Comparison of ENCODE assay signal across 9 mouse cellular contexts in the genomic region with DNA sequence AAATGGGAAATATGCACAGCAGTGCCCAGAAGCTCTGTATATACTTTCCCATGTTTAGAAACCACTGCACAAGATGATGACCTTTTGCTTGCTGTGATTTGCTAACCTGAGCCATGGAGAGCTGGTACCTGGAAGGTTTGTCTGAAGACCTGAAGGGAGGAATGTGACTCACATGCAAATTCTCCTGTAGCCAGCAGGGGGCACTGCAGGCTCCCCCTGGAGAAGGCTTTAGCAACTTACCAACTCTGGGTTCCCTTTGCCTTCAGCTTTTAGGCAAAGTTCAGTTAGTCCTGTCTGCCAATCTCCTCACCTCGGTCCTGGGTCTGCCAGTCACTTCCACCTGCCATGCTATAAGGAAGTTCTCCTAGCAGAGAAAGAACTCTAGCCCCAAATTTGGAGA. TPM values are rescaled to one million over a fixed set of nuclear protein-coding genes. Genes with fewer than 3 reads are reported as not detected.
DNase-seq lines count a peak whose midpoint lies in the region; ATAC-seq lines count a peak whose summit lies in the region.
"Had no signal": no experiment of that assay in that cellular context is flagged by ENCODE, and none has a peak within 500 bp of the region (broad histone marks: within the 10 kb centered on the region; RNA-seq: fewer than 3 reads in every experiment).

No protein-coding gene starts in this region.

- no peak overlapping the region for H3K4me3 ChIP-seq in midbrain, embryonic 11.5 days (ENCODE audit: low read depth, low read length)
- H3K4me3 ChIP-seq in midbrain, embryonic 15.5 days, result no peak overlapping the region
- H3K4me3 ChIP-seq: neural tube, embryonic 12.5 days had no signal

- no peaks in the 10 kb centered on the region for H3K9me3 ChIP-seq in midbrain, embryonic 11.5 days (ENCODE audit: control insufficient read depth, low read length)
- no peaks in the 10 kb centered on the region for H3K9me3 ChIP-seq in midbrain, embryonic 15.5 days
- H3K9me3 ChIP-seq: neural tube, embryonic 12.5 days had no signal

- H3K9ac ChIP-seq in midbrain, embryonic 11.5 days (ENCODE audit: low read length), result no peak overlapping the region
- H3K9ac ChIP-seq in midbrain, embryonic 15.5 days, result no peak overlapping the region
- H3K9ac ChIP-seq: neural tube, embryonic 12.5 days had no signal

- H3K4me1 ChIP-seq in midbrain, embryonic 11.5 days (ENCODE audit: control insufficient read depth, insufficient read depth, low read length), result peaks cover 9% of the 10 kb centered on the region
- peaks cover 16% of the 10 kb centered on the region for H3K4me1 ChIP-seq in midbrain, embryonic 15.5 days
- H3K4me1 ChIP-seq: neural tube, embryonic 12.5 days had no signal

- no peak overlapping the region for H3K4me2 ChIP-seq in midbrain, embryonic 11.5 days
- no peak overlapping the region for H3K4me2 ChIP-seq in midbrain, embryonic 15.5 days
- H3K4me2 ChIP-seq: neural tube, embryonic 12.5 days had no signal

- H3K27me3 ChIP-seq in midbrain, embryonic 11.5 days (ENCODE audit: control insufficient read depth, insufficient read depth, low read length), result no peaks in the 10 kb centered on the region
- H3K27me3 ChIP-seq in midbrain, embryonic 15.5 days (replicated peaks), result no peaks in the 10 kb centered on the region

- H3K36me3 ChIP-seq in midbrain, embryonic 11.5 days (ENCODE audit: control insufficient read depth, insufficient read depth, low read length), result no peaks in the 10 kb centered on the region
- no peaks in the 10 kb centered on the region for H3K36me3 ChIP-seq in midbrain, embryonic 15.5 days (replicated peaks)
- H3K36me3 ChIP-seq: neural tube, embryonic 12.5 days had no signal

- no peak overlapping the region for H3K27ac ChIP-seq in midbrain, embryonic 11.5 days (ENCODE audit: low read depth, low read length)
- H3K27ac ChIP-seq in midbrain, embryonic 15.5 days, result no peak overlapping the region
- H3K27ac ChIP-seq: neural tube, embryonic 12.5 days had no signal

- peak; percentile 41 for DNase-seq in gastrocnemius, adult 18-20 months (ENCODE audit: low spot score)
- DNase-seq in gastrocnemius, postnatal 4 days (ENCODE audit: low spot score in 2 of 2), result no peak
- peak; percentile 91 for DNase-seq in midbrain, embryonic 11.5 days (ENCODE audit: low spot score, missing footprints)
- DNase-seq in adipocyte (ENCODE audit: low spot score), result peak; percentile 46
- DNase-seq in retina, embryonic 14.5 days (ENCODE audit: low spot score), result peak; percentile 70
- DNase-seq in frontal cortex, postnatal 36 days (ENCODE audit: low spot score in 2 of 2), result no peak

- WGBS in midbrain, embryonic 11.5 days, result 39% methylated on average over 1 of the region's 1 CpGs
- WGBS in midbrain, embryonic 15.5 days, result 29% methylated on average over 1 of the region's 1 CpGs

- no peak for ATAC-seq in midbrain, embryonic 11.5 days (ENCODE audit: low FRiP score)
- no peak for ATAC-seq in midbrain, embryonic 15.5 days (replicated peaks)
- peak; percentile 33; the same call in 1 of the 2 replicates for ATAC-seq in erythroid progenitor cell, adult 5-6 weeks (replicated peaks; ENCODE audit: low FRiP score, poor library complexity, severe bottlenecking)

RNA-seq across cellular contexts. Expression of gene Nt5c1a, which starts 15.5 kb away (rescaled TPM):
- 10 to 100 TPM; 41.3 to 43.9 TPM for total RNA-seq in gastrocnemius, adult 18-20 months (2021)
- total RNA-seq in gastrocnemius, postnatal 4 days (2021), result 1 to 10 TPM; 3.3 to 9.3 TPM
- polyA plus RNA-seq in midbrain, embryonic 11.5 days (2014; fragmentation: Nextera tagmentation; extraction: Ambion mirVana), result not detected in 2 replicates
- polyA plus RNA-seq in midbrain, embryonic 15.5 days (2015; fragmentation: Nextera tagmentation; extraction: Ambion mirVana), result 0.32 TPM in 1 of 2 replicates, not detected in the other
- not detected in 2 replicates for total RNA-seq in erythroid progenitor cell, adult 5-6 weeks (2015; ENCODE audit: low replicate concordance)
- total RNA-seq in erythroid progenitor cell, adult 5-6 weeks (2017; ENCODE audit: low replicate concordance), result not detected in 2 replicates

RNA-seq across cellular contexts. Expression of gene Heyl, which starts 16.6 kb away (rescaled TPM):
- 1 to 10 TPM; 2.8 to 5.2 TPM for total RNA-seq in gastrocnemius, adult 18-20 months (2021)
- 10 to 100 TPM; 25.9 to 30.8 TPM for total RNA-seq in gastrocnemius, postnatal 4 days (2021)
- polyA plus RNA-seq in midbrain, embryonic 11.5 days (2014; fragmentation: Nextera tagmentation; extraction: Ambion mirVana), result 6.8 and 7.7 TPM in 2 replicates
- polyA plus RNA-seq in midbrain, embryonic 15.5 days (2015; fragmentation: Nextera tagmentation; extraction: Ambion mirVana), result 6.9 and 7.0 TPM in 2 replicates
- 0.72 TPM in 1 of 2 replicates, not detected in the other for total RNA-seq in erythroid progenitor cell, adult 5-6 weeks (2015; ENCODE audit: low replicate concordance)
- total RNA-seq in erythroid progenitor cell, adult 5-6 weeks (2017; ENCODE audit: low replicate concordance), result 0.13 TPM in 1 of 2 replicates, not detected in the other

RNA-seq across cellular contexts. Expression of gene Hpcal4, which starts 33.8 kb away (rescaled TPM):
- total RNA-seq in gastrocnemius, adult 18-20 months (2021), result not detected
- total RNA-seq in gastrocnemius, postnatal 4 days (2021), result under 1 TPM; 0.29 to 0.36 TPM
- 0.38 and 0.94 TPM in 2 replicates for polyA plus RNA-seq in midbrain, embryonic 11.5 days (2014; fragmentation: Nextera tagmentation; extraction: Ambion mirVana)
- polyA plus RNA-seq in midbrain, embryonic 15.5 days (2015; fragmentation: Nextera tagmentation; extraction: Ambion mirVana), result 48.0 and 52.8 TPM in 2 replicates
- not detected in 2 replicates for total RNA-seq in erythroid progenitor cell, adult 5-6 weeks (2015; ENCODE audit: low replicate concordance)
- total RNA-seq in erythroid progenitor cell, adult 5-6 weeks (2017; ENCODE audit: low replicate concordance), result not detected in 2 replicates

RNA-seq across cellular contexts. Expression of gene Pabpc4, which starts 45.4 kb away (rescaled TPM):
- total RNA-seq in gastrocnemius, adult 18-20 months (2021), result 100 to 1,000 TPM; 307 to 316 TPM
- 100 to 1,000 TPM; 209 to 262 TPM for total RNA-seq in gastrocnemius, postnatal 4 days (2021)
- polyA plus RNA-seq in midbrain, embryonic 11.5 days (2014; fragmentation: Nextera tagmentation; extraction: Ambion mirVana), result 29.6 and 40.4 TPM in 2 replicates
- polyA plus RNA-seq in midbrain, embryonic 15.5 days (2015; fragmentation: Nextera tagmentation; extraction: Ambion mirVana), result 30.5 and 31.8 TPM in 2 replicates
- total RNA-seq in erythroid progenitor cell, adult 5-6 weeks (2015; ENCODE audit: low replicate concordance), result 390 and 415 TPM in 2 replicates
- 408 and 429 TPM in 2 replicates for total RNA-seq in erythroid progenitor cell, adult 5-6 weeks (2017; ENCODE audit: low replicate concordance)

Comparison
In these comparisons a context has a peak if more than half of its experiments do, and no peak if none do; other contexts are left out.
1. DNase-seq: peak in gastrocnemius, adult 18-20 months (single experiment), midbrain, embryonic 11.5 days (single experiment), adipocyte (single experiment) and retina, embryonic 14.5 days (single experiment); none in gastrocnemius, postnatal 4 days (0 of 2) and frontal cortex, postnatal 36 days (0 of 2).
2. RNA of gene Heyl, which starts 16.6 kb away (total RNA-seq): 25.9 to 30.8 TPM in gastrocnemius, postnatal 4 days; 2.8 to 5.2 TPM in gastrocnemius, adult 18-20 months and 0.13 to 0.72 TPM in erythroid progenitor cell, adult 5-6 weeks; every median in the first group is over 4 times any median in the second.
3. RNA of gene Nt5c1a, which starts 15.5 kb away (total RNA-seq): 41.3 to 43.9 TPM in gastrocnemius, adult 18-20 months and 3.3 to 9.3 TPM in gastrocnemius, postnatal 4 days; not detected in erythroid progenitor cell, adult 5-6 weeks; every median in the first group is over 4 times any median in the second.